Mouse (Mus musculus) liver, adult 2 months (tissue): ENCODE results near the gene Fhit.

Source experiments
- CTCF ChIP-seq: fragments of 200-500 bp; IDR thresholded peaks from 2 replicates; pipeline ENCODE4 v1.5.1; 2011; ENCODE audit warnings: low read depth, low read length, control low read depth
- POLR2A ChIP-seq: fragments of 200-500 bp; IDR thresholded peaks from 2 replicates; pipeline ENCODE4 v1.6.1; 2011; ENCODE audit warnings: low read length, control low read depth; ENCODE audit not compliant: insufficient read depth; ENCODE audit errors: extremely low read depth

GRCm38 (mm10) chr14:10507560-10507959, 654.3 kb downstream of the Fhit start:
- TF ChIP-seq CTCF (no peak), POLR2A (no peak)
